Mouse (Mus musculus) liver, embryonic 14.5 days (tissue): Measurements from ENCODE around the gene Mal. TPM values are rescaled to one million over a fixed set of nuclear protein-coding genes. Genes with fewer than 3 reads are reported as not detected.

ENCODE experiments used
- ATAC-seq: fragments of 200-750 bp; cut with Nextera tagmentation; 2 replicates; pipeline ENCODE4 v1.8.0; 2017; ENCODE audit warnings: moderate number of reproducible peaks, mild to moderate bottlenecking, moderate library complexity; ENCODE audit not compliant: insufficient read depth
- DNase-seq, 3 experiments: peaks; one replicate each; pipeline ENCODE4 v3.0.0-alpha.2; 2012 to 2013; ENCODE audit warnings: low read depth in 3 of 3, low spot score in 3 of 3
- H3K27ac ChIP-seq: fragments of 300-500 bp; sonication (generic); 2 replicates; pipeline ENCODE4 v1.5.1; 2014; ENCODE audit warnings: moderate library complexity, mild to moderate bottlenecking, control low read depth, inconsistent platforms
- H3K27me3 ChIP-seq: fragments of 300-500 bp; sonication (generic); 2 replicates; pipeline ENCODE4 v1.6.1; 2014; ENCODE audit warnings: mild to moderate bottlenecking, low read length, moderate library complexity; ENCODE audit not compliant: control insufficient read depth, insufficient read depth
- H3K36me3 ChIP-seq: fragments of 300-500 bp; sonication (generic); replicated peaks from 2 replicates; pipeline ENCODE4 v1.6.1; 2014; ENCODE audit warnings: low read depth; ENCODE audit not compliant: control insufficient read depth, insufficient read depth
- H3K4me1 ChIP-seq, 2 experiments: fragments of 200-500 bp in 1 of 2; fragments of 300-500 bp in 1 of 2; sonication (generic) in 1 of 2; replicated peaks; 2 replicates each; pipeline ENCODE4 v1.6.1; 2012 to 2014; ENCODE audit warnings: antibody characterized with exemption in 1 of 2, inconsistent platforms in 1 of 2, low read length in 1 of 2; ENCODE audit not compliant: control insufficient read depth in 2 of 2, insufficient read depth in 2 of 2
- H3K4me2 ChIP-seq: fragments of 300-500 bp; sonication (generic); 2 replicates; pipeline ENCODE4 v1.6.1; 2014; ENCODE audit warnings: low read depth, mild to moderate bottlenecking, control low read depth, moderate library complexity
- H3K4me3 ChIP-seq, 2 experiments: fragments of 200-500 bp in 1 of 2; fragments of 300-500 bp in 1 of 2; sonication (generic) in 1 of 2; 2 replicates each; pipeline ENCODE4 v1.5.1; 2012 to 2014; ENCODE audit warnings: low read depth in 2 of 2, low read length in 2 of 2, mild to moderate bottlenecking in 2 of 2, control low read depth in 1 of 2, inconsistent platforms in 1 of 2, moderate library complexity in 1 of 2; ENCODE audit not compliant: insufficient read depth in 1 of 2
- H3K9ac ChIP-seq: fragments of 300-500 bp; sonication (generic); replicated peaks from 2 replicates; pipeline ENCODE4 v1.6.1; 2014; ENCODE audit warnings: mild to moderate bottlenecking, control low read depth, moderate library complexity
- H3K9me3 ChIP-seq: fragments of 300-500 bp; sonication (generic); 2 replicates; pipeline ENCODE4 v1.6.1; 2016; ENCODE audit warnings: low read length, mixed read lengths; ENCODE audit not compliant: control insufficient read depth
- CTCF ChIP-seq: IDR thresholded peaks from 2 replicates; pipeline ENCODE4 v1.5.1; 2016; ENCODE audit warnings: antibody characterized with exemption, low read depth, control low read depth
- EP300 ChIP-seq: IDR thresholded peaks from 2 replicates; pipeline ENCODE4 v1.6.1; 2016; ENCODE audit warnings: antibody characterized with exemption, low read depth
- WGBS: fragments of 180-500 bp; shearing (Covaris S2); extraction: QIAGEN DNeasy Blood & Tissue Kit; methylation state at CpG from one replicate; pipeline ENCODE4 v1.1.7; 2014; ENCODE audit not compliant: insufficient replicate concordance; 5-methylcytosine and 5-hydroxymethylcytosine counted together
- polyA plus RNA-seq, 2 experiments: library from polyadenylated mRNA; depleted of rRNA in 1 of 2; stranded (reverse) in 1 of 2; unstranded in 1 of 2; fragments of >200 nt; fragmentation: Nextera tagmentation in 1 of 2; extraction: Ambion mirVana in 1 of 2; gene quantifications; 2 replicates each; pipeline versions ENCODE4 v1.2.1 to v1.2.3; 2012 to 2014

The Mal gene
- polyA plus RNA-seq, 2 experiments: 0.03 to 0.06 TPM

GRCm38 (mm10) chr2:127638973-127639372, 17.5 kb downstream of the Mal start:
- H3K9me3 ChIP-seq: no peaks in the 10 kb centered on the region
- WGBS: 57% methylated on average over 9 of the region's 9 CpGs

DNA sequence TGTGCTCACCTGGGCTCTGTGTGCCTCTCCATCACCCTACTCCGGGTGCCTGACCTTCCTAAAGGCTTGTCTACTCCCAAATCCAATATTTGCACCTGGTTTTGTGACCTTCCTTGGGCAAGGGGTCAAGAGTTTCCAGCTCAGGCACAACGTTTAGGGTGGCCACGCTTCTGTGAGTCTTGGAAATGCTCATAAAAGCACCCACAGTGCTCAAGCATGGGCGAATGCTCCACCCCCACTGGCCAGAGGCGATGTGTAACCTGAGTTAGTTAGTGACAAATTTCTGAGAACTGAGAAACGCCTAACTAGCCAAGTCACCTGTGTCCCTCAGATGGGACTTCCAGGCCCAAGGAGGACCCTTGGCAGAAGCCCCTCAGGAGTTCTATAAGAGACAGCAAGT, 20.9 kb downstream of the Mal start:
- Histone ChIP-seq H3K9me3 (no peaks in the 10 kb centered on the region), H3K27me3 (no peaks in the 10 kb centered on the region), H3K4me3 (no peak overlapping the region), H3K9ac (no peak overlapping the region), H3K36me3 (no peaks in the 10 kb centered on the region), H3K4me1 (no peaks in the 10 kb centered on the region), H3K4me2 (no peak overlapping the region), H3K27ac (no peak overlapping the region)
- DNase-seq: no peak
- TF ChIP-seq EP300 (no peak), CTCF (no peak)
- no peak for ATAC-seq
- WGBS: 46% methylated on average over 6 of the region's 6 CpGs

More at GRCm38 (mm10) chr2:127638973-127639372, 17.5 kb downstream of the Mal start:
- no peaks in the 10 kb centered on the region for H3K27me3 ChIP-seq
- no peak overlapping the region for H3K4me2 ChIP-seq
- ATAC-seq: no peak
- TF ChIP-seq EP300: no peak
- TF ChIP-seq CTCF: no peak
- H3K36me3 ChIP-seq: no peaks in the 10 kb centered on the region
- H3K4me1 ChIP-seq: no peaks in the 10 kb centered on the region
- H3K27ac ChIP-seq: no peak overlapping the region
- H3K4me3 ChIP-seq: no peak overlapping the region
- DNase-seq: no peak
- H3K9ac ChIP-seq: no peak overlapping the region

GRCm38 (mm10) chr2:127632601-127633000, 23.9 kb downstream of the Mal start:
- ATAC-seq (no peak), DNase-seq (no peak)
- TF ChIP-seq EP300: no peak
- TF ChIP-seq CTCF: no peak
- H3K4me3 ChIP-seq: no peak overlapping the region
- no peak overlapping the region for H3K4me2 ChIP-seq
- no peaks in the 10 kb centered on the region for H3K27me3 ChIP-seq
- WGBS: 49% methylated on average over 2 of the region's 2 CpGs
- H3K4me1 ChIP-seq: no peaks in the 10 kb centered on the region
- H3K36me3 ChIP-seq: no peaks in the 10 kb centered on the region
- no peak overlapping the region for H3K27ac ChIP-seq
- H3K9me3 ChIP-seq: no peaks in the 10 kb centered on the region
- no peak overlapping the region for H3K9ac ChIP-seq

GRCm38 (mm10) chr2:127627990-127628570, 28.4 kb downstream of the Mal start:
- H3K9me3 ChIP-seq: no peaks in the 10 kb centered on the region
- WGBS: 49% methylated on average over 6 of the region's 6 CpGs
- no peak overlapping the region for H3K27ac ChIP-seq
- TF ChIP-seq CTCF (no peak), EP300 (no peak)
- ATAC-seq: no peak
- H3K4me3 ChIP-seq: no peak overlapping the region
- H3K4me1 ChIP-seq: no peaks in the 10 kb centered on the region
- no peak overlapping the region for H3K4me2 ChIP-seq
- no peak for DNase-seq
- no peak overlapping the region for H3K9ac ChIP-seq
- H3K27me3 ChIP-seq: no peaks in the 10 kb centered on the region
- H3K36me3 ChIP-seq: no peaks in the 10 kb centered on the region

DNA sequence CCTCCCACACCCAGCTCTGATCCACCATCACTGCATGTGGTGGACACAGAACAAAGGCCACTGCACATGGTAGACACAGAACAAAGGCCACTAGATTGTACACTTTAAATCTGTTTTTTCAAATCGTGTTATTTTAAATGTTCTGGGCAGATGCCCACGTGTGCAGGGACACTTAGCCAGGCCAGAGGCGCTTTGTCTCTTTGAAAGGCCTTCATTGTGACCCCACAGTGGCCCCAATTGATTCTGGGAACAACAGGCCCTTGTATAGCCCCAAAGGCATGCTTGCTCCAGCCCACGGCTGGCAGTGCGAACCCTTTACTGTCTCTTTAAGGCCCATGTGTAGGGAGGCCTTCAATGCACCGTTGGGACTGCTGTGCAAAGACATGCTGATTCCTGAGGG, 29.1 kb downstream of the Mal start:
- Histone ChIP-seq H3K9me3 (no peaks in the 10 kb centered on the region), H3K27ac (no peak overlapping the region), H3K27me3 (no peaks in the 10 kb centered on the region), H3K4me2 (no peak overlapping the region), H3K9ac (no peak overlapping the region), H3K36me3 (no peaks in the 10 kb centered on the region), H3K4me3 (no peak overlapping the region), H3K4me1 (no peaks in the 10 kb centered on the region)
- 57% methylated on average over 6 of the region's 6 CpGs for WGBS
- DNase-seq (no peak), ATAC-seq (no peak)
- TF ChIP-seq EP300 (no peak), CTCF (no peak)
